Mouse (Mus musculus) myocyte (in vitro differentiated cells): ENCODE results near the gene Gabbr2. TPM values are rescaled to one million over a fixed set of nuclear protein-coding genes. Genes with fewer than 3 reads are reported as not detected.

Experiments
- H3K27me3 ChIP-seq: one replicate; pipeline ENCODE4 v1.6.1; 2011; ENCODE audit not compliant: control insufficient read depth, insufficient read depth, insufficient read length
- H3K36me3 ChIP-seq: one replicate; pipeline ENCODE4 v1.6.1; 2011; ENCODE audit not compliant: control insufficient read depth, insufficient read depth
- H3K4me2 ChIP-seq: one replicate; pipeline ENCODE4 v1.6.1; 2011; ENCODE audit warnings: low read depth, control low read depth
- H3K4me3 ChIP-seq: one replicate; pipeline ENCODE4 v1.5.1; 2011; ENCODE audit warnings: mild to moderate bottlenecking, control low read depth, moderate library complexity
- H3K79me2 ChIP-seq: one replicate; pipeline ENCODE4 v1.6.1; 2011; ENCODE audit not compliant: control insufficient read depth, insufficient read depth
- H3ac ChIP-seq: one replicate; pipeline ENCODE4 v1.6.1; 2011; ENCODE audit not compliant: control insufficient read depth, insufficient read length
- CEBPB ChIP-seq: IDR thresholded peaks from 2 replicates; pipeline ENCODE4 v1.6.1; 2011; ENCODE audit warnings: mild to moderate bottlenecking, moderate library complexity; ENCODE audit not compliant: poor library complexity, insufficient read depth, severe bottlenecking
- E2F4 ChIP-seq: IDR thresholded peaks from one replicate; pipeline ENCODE4 v1.6.1; 2011; ENCODE audit warnings: mild to moderate bottlenecking, control low read depth, moderate library complexity; ENCODE audit not compliant: insufficient read depth
- MAX ChIP-seq: IDR thresholded peaks from one replicate; pipeline ENCODE4 v1.6.1; 2011; ENCODE audit warnings: low read depth, mild to moderate bottlenecking, control low read depth
- MYOD1 ChIP-seq, 3 experiments: IDR thresholded peaks; one replicate each; pipeline ENCODE4 v1.6.1; 2011; ENCODE audit warnings: control low read depth in 2 of 3, low read depth in 2 of 3, mild to moderate bottlenecking in 2 of 3, moderate library complexity in 1 of 3; ENCODE audit not compliant: insufficient read length in 2 of 3, control insufficient read depth in 1 of 3
- MYOG ChIP-seq, 3 experiments: IDR thresholded peaks; one replicate each; pipeline ENCODE4 v1.6.1; 2011; ENCODE audit warnings: control low read depth in 2 of 3, low read depth in 2 of 3, mild to moderate bottlenecking in 2 of 3; ENCODE audit not compliant: insufficient read length in 2 of 3, control insufficient read depth in 1 of 3, insufficient read depth in 1 of 3
- POLR2A ChIP-seq: IDR thresholded peaks from one replicate; pipeline ENCODE4 v1.6.1; 2011; ENCODE audit warnings: low read depth, mild to moderate bottlenecking, control low read depth, moderate library complexity; ENCODE audit not compliant: insufficient read length
- POLR2AphosphoS2 ChIP-seq: IDR thresholded peaks from one replicate; pipeline ENCODE4 v1.6.1; 2011; ENCODE audit warnings: low read depth, control low read depth; ENCODE audit not compliant: insufficient read length
- REST ChIP-seq: IDR thresholded peaks from one replicate; pipeline ENCODE4 v1.6.1; 2011; ENCODE audit warnings: mild to moderate bottlenecking, control low read depth, moderate library complexity; ENCODE audit not compliant: insufficient read depth, insufficient read length
- SRF ChIP-seq: IDR thresholded peaks from one replicate; pipeline ENCODE4 v1.6.1; 2011; ENCODE audit warnings: low read depth; ENCODE audit not compliant: control insufficient read depth, insufficient read length
- TCF12 ChIP-seq: IDR thresholded peaks from one replicate; pipeline ENCODE4 v1.6.1; 2011; ENCODE audit warnings: mild to moderate bottlenecking, control low read depth; ENCODE audit not compliant: poor library complexity, insufficient read depth, severe bottlenecking
- TCF3 ChIP-seq: IDR thresholded peaks from one replicate; pipeline ENCODE4 v1.6.1; 2011; ENCODE audit warnings: low read depth, control low read depth; ENCODE audit not compliant: insufficient read length
- USF1 ChIP-seq: IDR thresholded peaks from one replicate; pipeline ENCODE4 v1.6.1; 2011; ENCODE audit warnings: low read depth, mild to moderate bottlenecking, control low read depth, moderate library complexity
- polyA plus RNA-seq: library from polyadenylated mRNA; unstranded; fragments of >200 nt; fragmentation: generic; extraction: Trizol; gene quantifications from one replicate; pipeline ENCODE4 v1.2.1, GENCODE M21; 2012; ENCODE audit warnings: missing spikeins

Gabbr2 gene
- polyA plus RNA-seq, 1 experiment: not detected

DNA sequence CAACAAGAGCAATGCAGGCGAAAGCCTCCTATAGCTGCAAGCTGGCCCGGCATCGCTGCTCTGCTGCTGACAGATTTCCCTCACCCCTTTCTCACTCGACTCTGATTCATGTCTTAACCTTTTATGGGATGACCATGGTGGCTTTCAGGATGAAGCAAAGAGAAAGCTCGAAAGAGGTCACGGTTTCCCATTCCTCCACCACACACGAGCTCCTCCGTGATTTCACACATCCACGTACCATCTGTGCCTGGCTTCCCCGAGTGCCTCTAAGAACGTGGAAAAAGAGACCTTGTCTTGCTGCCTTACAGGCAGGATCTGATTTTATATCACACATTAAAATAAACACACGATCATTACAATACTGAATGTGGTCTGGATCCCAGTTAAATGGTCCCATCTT, 220.6 kb downstream of the Gabbr2 start:
- H3K27me3 ChIP-seq: no peaks in the 10 kb centered on the region

DNA sequence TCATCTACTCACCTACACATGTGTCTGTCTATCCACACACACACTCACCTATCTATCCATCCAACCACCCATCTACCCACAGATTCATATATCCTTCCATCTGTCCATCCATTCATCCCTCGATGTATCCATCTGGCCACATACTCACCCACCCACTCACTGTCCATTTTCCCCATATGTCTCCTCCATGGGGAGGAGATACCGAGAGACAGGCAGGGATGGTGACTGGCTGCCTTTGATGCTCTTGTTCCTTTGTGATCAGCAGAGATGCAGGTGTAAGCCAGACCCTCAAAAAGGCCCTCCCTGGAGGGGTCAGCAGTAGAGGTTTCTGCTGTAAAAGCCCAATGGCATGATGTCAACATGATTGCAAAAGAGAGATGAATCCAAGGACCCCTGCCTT, 221.0 kb downstream of the Gabbr2 start:
- H3K27me3 ChIP-seq: no peaks in the 10 kb centered on the region
- no peak for TF ChIP-seq MYOD1 (IDR thresholded peaks at IDR 0.05; ENCODE audit: control insufficient read depth in 1 of 3, insufficient read length in 2 of 3, low read depth in 2 of 3)
- TF ChIP-seq MYOG (IDR thresholded peaks at IDR 0.05; ENCODE audit: control insufficient read depth in 1 of 3, insufficient read depth in 1 of 3, insufficient read length in 2 of 3, low read depth in 2 of 3): no peak
- no peak for TF ChIP-seq TCF3
- no peak for TF ChIP-seq SRF
- no peak for TF ChIP-seq CEBPB
- no peak for TF ChIP-seq REST
- H3K4me2 ChIP-seq: no peak overlapping the region
- H3K79me2 ChIP-seq: no peaks in the 10 kb centered on the region
- no peak overlapping the region for H3K4me3 ChIP-seq
- no peak overlapping the region for H3ac ChIP-seq
- H3K36me3 ChIP-seq: no peaks in the 10 kb centered on the region

More for the DNA sequence above, 220.6 kb downstream of the Gabbr2 start:
- H3K4me2 ChIP-seq: no peak overlapping the region
- TF ChIP-seq MYOD1 (IDR thresholded peaks at IDR 0.05; ENCODE audit: control insufficient read depth in 1 of 3, insufficient read length in 2 of 3, low read depth in 2 of 3) (no peak), MYOG (IDR thresholded peaks at IDR 0.05; ENCODE audit: control insufficient read depth in 1 of 3, insufficient read depth in 1 of 3, insufficient read length in 2 of 3, low read depth in 2 of 3) (no peak), CEBPB (no peak), E2F4 (no peak), SRF (no peak), POLR2A (no peak)
- no peaks in the 10 kb centered on the region for H3K79me2 ChIP-seq
- no peak overlapping the region for H3K4me3 ChIP-seq
- H3K36me3 ChIP-seq: no peaks in the 10 kb centered on the region
- H3ac ChIP-seq: no peak overlapping the region

DNA sequence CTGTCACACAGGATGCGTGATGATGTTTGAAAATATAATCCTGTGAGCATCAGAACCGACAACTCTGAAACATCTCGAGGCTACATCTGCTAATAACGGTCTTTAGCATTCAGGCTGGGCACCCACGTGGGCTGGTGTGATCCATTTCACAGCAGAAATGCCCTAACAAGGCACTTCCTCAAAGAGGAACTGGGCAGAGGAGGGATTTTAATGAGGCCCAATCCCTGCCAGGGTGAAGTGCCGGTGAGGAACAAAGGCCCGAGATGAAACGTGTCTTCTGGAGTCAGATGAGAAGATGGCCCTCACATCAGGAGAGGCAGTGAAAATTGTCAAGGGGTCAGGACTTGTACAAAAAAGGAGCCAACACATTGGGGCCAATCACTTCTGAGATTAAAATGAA, 221.6 kb downstream of the Gabbr2 start:
- Histone ChIP-seq H3ac (no peak overlapping the region), H3K27me3 (no peaks in the 10 kb centered on the region), H3K36me3 (no peaks in the 10 kb centered on the region), H3K4me3 (no peak overlapping the region), H3K4me2 (no peak overlapping the region), H3K79me2 (no peaks in the 10 kb centered on the region)
- TF ChIP-seq MYOD1 (IDR thresholded peaks at IDR 0.05; ENCODE audit: control insufficient read depth in 1 of 3, insufficient read length in 2 of 3, low read depth in 2 of 3): no peak
- no peak for TF ChIP-seq TCF12
- no peak for TF ChIP-seq POLR2A
- TF ChIP-seq MAX: no peak
- TF ChIP-seq REST: no peak
- TF ChIP-seq CEBPB: no peak
- no peak for TF ChIP-seq E2F4
- no peak for TF ChIP-seq MYOG (IDR thresholded peaks at IDR 0.05; ENCODE audit: control insufficient read depth in 1 of 3, insufficient read depth in 1 of 3, insufficient read length in 2 of 3, low read depth in 2 of 3)
- no peak for TF ChIP-seq SRF

DNA sequence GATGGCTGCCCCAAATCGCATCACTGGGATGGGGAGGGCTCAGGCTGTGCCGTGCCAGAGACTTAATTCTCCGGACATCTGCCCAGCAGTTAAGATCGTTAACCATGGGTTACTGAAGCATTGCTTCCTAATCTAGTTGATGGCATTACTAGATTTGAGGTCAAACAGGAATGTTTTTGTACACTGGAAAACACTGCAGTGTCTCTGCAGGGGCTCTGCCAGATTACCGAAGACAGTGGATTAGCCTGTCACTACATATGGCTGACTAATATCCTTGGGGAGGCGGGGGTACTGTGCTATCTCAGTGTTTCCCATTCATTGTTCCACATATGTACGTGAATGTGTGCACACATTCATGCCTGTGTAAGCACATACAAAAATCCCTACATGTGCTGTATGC, 225.3 kb downstream of the Gabbr2 start:
- Histone ChIP-seq H3K4me2 (no peak overlapping the region), H3K79me2 (no peaks in the 10 kb centered on the region), H3K4me3 (no peak overlapping the region), H3K27me3 (peaks cover 6% of the 10 kb centered on the region), H3ac (no peak overlapping the region), H3K36me3 (no peaks in the 10 kb centered on the region)
- no peak for TF ChIP-seq REST
- no peak for TF ChIP-seq SRF
- TF ChIP-seq TCF3: no peak
- no peak for TF ChIP-seq MYOG (IDR thresholded peaks at IDR 0.05; ENCODE audit: control insufficient read depth in 1 of 3, insufficient read depth in 1 of 3, insufficient read length in 2 of 3, low read depth in 2 of 3)
- TF ChIP-seq E2F4: no peak
- no peak for TF ChIP-seq POLR2AphosphoS2
- TF ChIP-seq USF1: no peak
- TF ChIP-seq TCF12: no peak
- no peak for TF ChIP-seq CEBPB
- TF ChIP-seq POLR2A: no peak
- TF ChIP-seq MYOD1 (IDR thresholded peaks at IDR 0.05; ENCODE audit: control insufficient read depth in 1 of 3, insufficient read length in 2 of 3, low read depth in 2 of 3): no peak

DNA sequence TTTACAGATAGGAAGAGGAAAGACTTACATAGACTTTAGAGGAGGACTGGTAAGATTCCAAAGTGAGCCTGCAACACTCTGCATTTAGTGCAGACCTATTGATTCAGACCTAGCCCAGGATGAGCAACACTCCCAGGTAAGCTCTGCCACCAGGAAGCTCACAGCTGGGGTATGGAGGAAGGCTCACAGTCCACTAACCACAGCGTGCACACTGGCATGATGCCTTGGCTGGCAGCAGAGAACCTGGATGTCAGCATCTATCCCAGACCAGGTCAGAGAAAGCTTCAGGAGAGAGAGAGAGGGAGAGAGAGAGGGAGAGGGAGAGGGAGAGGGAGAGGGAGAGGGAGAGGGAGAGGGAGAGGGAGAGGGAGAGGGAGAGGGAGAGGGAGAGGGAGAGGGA, 231.8 kb downstream of the Gabbr2 start:
- Histone ChIP-seq H3K27me3 (peaks cover 6% of the 10 kb centered on the region), H3K4me3 (no peak overlapping the region)
- TF ChIP-seq POLR2AphosphoS2 (no peak), REST (no peak), POLR2A (no peak), MYOD1 (IDR thresholded peaks at IDR 0.05; ENCODE audit: control insufficient read depth in 1 of 3, insufficient read length in 2 of 3, low read depth in 2 of 3) (no peak), MYOG (IDR thresholded peaks at IDR 0.05; ENCODE audit: control insufficient read depth in 1 of 3, insufficient read depth in 1 of 3, insufficient read length in 2 of 3, low read depth in 2 of 3) (no peak), USF1 (no peak), MAX (no peak), SRF (no peak), TCF12 (no peak), E2F4 (no peak), TCF3 (no peak), CEBPB (no peak)

More for the DNA sequence above, 231.8 kb downstream of the Gabbr2 start:
- Histone ChIP-seq H3K36me3 (no peaks in the 10 kb centered on the region), H3K79me2 (no peaks in the 10 kb centered on the region), H3K4me2 (no peak overlapping the region), H3ac (no peak overlapping the region)
